Mouse (Mus musculus): ENCODE measurements at regions not wholly inside any gene's neighbourhood (a gene's known extent, or its start where the extent isn't known, plus 50 kb on each side); places are given as distances from the start of the nearest gene placed in this dataset.
"Not testable (repeated sequence)": the region's sequence is repeated elsewhere in the genome, so short reads cannot be mapped to it uniquely, and the experiment has no call there.

- DNase-seq (ENCODE audit: extremely low read depth, low read depth), result no peak
Measured at GRCm38 (mm10) chr4:110038696-110039095, 60.8 kb downstream of the Dmrta2 start.

GRCm38 (mm10) chr4:110044851-110045618 lies 67.2 kb downstream of the Dmrta2 start:
- no peak for DNase-seq (ENCODE audit: extremely low read depth, low read depth)

DNA sequence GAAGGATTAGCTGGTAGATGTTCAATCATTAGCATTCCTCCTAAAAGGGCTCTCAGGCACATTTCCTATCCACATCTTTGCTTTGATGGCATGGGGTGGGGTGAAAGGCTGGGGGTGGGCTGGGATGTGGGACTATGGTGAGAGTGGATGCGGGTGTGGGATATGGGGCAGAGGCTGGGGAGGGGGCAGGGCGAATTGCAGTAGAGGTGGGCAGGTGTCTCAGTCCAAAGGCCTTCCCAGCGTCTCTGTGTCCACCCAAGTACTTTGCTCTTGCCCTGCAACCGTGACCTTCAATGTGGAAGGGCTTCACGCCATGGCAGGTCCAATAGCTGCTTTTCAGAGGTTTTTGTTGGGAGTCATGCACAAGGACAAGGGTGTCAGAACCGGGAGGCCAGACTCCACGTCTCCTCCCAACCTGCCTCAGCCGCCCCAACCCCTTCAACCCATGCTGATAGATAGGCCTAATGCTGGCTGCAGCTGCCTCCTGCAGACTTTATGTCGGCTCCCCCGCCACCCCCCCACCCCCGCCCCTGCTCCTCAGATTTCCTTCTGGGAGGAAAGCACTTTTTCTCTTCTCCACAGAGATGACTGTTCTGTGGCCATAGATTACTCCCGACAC lies 67.9 kb downstream of the Dmrta2 start:
- DNase-seq (ENCODE audit: extremely low read depth, low read depth), result no peak

DNA sequence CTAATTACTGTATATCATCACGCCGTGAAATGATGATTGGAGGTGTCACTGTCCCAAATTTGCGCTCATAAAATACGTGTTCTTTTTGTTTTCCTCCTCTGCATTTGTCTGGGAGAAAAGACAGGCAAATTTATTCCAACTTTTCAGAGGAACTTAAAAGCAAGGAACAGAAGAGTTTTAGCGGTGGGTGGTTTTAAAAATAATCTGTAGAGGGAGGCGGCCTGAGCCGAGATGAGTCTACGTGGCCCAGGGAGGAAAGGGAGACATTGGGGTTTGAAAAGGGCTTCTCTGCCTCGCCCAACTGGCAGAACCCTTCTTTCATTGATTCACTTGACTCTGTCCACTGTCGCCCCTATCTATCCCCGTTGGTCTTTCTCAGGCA lies 68.4 kb downstream of the Dmrta2 start:
- DNase-seq (ENCODE audit: extremely low read depth, low read depth), result no peak

DNA sequence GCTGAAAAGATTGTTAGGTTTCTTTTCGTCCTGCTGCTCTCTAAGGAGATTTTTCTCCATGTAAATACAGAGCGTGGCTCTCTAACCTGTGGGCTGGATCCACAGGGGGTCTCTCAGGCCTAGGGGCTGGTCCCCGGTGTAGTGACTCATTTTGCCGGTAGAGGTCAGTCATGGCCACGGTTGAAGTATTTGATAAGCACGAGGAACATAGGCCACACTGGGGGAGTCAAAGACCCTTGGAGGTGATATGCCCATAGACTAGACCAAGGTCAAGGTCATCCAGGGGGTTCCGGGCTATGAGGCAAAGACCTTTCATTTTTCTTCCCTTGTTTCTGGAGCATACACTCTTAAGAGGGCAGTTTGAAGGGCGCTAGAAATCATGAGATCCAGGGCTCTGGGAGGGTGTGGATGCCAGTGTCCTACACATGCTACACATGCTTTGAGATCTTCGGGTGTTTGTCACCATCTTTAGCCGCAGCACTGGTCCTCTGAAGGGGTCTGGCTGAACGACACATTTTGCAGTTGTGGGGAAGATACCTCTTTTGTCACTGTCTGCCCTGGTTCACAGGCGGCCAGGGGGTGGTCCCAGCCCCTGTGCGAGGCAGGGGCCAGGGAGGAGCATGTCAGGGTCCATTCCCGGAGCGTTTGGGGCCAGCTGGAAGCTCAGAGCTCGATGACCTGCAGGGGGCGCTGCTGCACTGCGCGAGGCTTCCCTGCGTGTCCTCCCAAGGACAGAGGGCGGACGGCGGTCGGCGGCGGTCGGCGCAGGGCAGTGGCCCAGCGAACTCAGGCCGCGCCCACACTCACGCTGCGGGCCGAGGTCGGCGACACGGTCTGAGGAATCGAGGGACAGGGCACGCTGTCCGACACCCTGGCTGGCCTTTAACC lies 72.8 kb downstream of the Dmrta2 start:
- DNase-seq (ENCODE audit: extremely low read depth, low read depth), result no peak

DNA sequence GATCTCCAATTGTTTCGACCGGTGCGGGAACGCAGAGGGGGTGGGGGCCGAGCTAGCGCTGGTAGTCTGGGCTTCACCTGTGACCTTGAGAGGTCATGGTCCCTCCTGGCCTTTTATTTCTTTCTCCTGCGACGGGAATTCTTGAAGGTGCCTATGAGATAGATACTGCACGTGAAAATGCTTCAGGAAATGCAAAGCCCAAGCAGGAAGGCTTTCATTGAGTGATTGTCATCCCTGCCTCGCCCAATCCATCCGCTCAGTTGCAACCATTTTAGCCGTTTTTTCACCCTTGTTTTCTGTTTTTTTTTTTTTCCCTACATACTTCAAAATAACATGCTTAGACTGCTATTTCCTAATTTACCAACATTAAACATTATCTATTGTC lies 73.4 kb downstream of the Dmrta2 start:
- DNase-seq (ENCODE audit: extremely low read depth, low read depth), result no peak

GRCm38 (mm10) chr4:110051872-110052271 lies 74.0 kb downstream of the Dmrta2 start:
- no peak for DNase-seq (ENCODE audit: extremely low read depth, low read depth)

DNA sequence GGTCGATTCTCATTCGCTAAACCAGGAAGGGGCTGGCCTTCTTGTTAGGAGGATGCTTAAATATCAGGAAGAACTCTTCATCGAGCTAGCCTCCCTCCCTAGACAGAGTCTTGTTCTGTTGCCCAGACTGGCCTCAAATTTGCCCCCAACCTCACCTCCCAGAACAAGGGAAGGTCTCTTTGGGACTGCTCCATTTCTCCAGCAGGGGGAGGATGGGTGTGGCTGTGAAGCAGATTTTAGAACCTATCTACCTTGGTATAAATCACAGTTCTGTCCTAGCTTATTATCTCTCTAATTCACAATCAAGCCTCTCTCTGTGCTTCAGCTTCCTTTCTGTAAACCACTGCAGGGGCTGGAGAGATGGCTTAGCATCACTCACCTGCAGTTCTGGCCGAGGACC lies 75.1 kb downstream of the Dmrta2 start:
- DNase-seq (ENCODE audit: extremely low read depth, low read depth), result no peak

DNA sequence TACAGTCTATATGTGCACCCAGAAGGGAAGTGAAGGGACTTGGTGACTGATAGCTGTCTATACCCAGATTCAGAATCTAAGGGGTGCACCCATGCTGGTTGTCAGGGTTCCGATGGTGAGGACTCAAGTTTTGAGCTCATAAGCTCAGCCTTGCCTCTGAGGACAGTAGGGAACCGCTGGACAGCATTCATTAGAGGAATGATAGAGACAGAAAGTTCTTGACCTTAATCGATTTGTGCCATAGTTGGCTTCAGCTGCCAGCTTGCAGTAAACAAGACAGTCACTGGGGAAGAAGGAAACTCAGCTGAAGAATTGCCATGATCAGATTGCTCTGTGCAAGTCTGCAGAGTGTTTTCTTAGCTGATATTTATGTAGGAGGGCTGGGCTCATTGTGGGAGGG lies 96.0 kb downstream of the Dmrta2 start:
- DNase-seq (ENCODE audit: extremely low read depth, low read depth), result no peak

- no peak for DNase-seq (ENCODE audit: extremely low read depth, low read depth)
Measured at GRCm38 (mm10) chr4:110083371-110083770, 105.5 kb downstream of the Dmrta2 start.

DNA sequence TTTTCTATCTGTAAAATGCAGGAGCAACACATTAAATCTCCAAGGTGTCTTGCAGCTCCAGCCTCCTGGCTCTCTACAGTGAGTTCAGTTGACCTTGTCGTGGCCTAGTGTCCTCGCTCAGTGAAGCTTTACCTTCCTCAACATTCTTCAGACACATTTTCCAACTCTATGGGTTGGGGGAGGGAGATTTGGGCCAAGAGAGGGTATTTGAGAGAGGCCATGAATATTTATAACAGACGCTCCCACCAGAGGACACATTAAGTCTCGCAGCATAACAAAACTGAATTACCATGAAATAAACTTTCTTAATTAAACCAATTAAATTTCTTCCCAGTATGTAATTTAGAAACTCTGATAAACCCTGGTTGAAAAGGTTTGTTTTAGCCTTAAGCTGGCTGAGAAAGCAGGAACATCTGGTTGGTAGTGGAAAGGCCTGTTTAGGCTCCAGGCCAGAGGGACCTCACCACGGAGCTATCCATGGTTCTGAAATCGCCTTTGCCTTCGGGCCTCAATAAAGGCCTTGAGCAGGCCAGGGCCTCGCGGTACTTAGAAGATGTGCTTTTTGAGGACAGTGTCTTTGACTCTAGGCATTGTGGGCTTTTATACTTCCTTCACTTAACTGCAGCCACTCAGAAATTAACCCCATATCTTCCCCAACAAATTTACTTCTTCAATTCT lies 109.9 kb downstream of the Dmrta2 start:
- peak; percentile 5 for DNase-seq (ENCODE audit: extremely low read depth, low read depth)

DNA sequence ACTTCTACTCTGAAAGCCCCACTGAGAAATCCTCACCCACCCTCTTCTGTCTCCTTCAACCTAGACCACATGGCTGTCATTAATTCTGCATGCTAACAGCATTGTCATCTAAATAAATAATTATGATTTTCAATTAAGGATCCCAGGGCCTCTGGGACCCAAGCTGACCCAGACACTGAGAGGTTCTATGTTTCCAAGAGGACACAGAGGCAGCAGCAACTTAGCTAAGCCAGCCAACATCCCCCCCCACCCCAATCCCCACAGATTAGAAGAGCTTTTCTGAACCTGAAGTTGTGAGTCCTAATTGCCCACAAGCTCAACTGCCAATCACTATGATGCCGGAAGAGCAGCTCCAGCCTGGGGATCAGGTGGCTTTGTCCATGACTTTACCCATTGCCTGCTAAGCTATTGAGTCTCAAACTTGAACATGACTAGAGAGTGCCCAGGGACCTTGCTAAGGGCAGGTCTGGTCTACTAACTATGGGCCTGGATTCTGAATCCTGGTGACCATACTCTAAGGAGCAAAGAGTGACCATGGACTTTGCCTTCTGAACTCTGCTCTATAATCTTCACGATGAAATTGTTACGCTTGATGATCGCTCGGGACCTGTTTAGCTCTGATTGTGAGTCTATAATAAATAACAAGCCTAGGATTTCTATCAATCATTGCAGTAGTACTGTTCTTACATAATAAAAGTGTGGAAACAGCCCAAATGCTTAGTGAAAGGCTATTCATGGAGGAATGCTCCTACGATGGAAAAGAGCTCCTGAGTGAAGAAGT lies 115.4 kb downstream of the Dmrta2 start:
- DNase-seq (ENCODE audit: extremely low read depth, low read depth), result no peak

DNA sequence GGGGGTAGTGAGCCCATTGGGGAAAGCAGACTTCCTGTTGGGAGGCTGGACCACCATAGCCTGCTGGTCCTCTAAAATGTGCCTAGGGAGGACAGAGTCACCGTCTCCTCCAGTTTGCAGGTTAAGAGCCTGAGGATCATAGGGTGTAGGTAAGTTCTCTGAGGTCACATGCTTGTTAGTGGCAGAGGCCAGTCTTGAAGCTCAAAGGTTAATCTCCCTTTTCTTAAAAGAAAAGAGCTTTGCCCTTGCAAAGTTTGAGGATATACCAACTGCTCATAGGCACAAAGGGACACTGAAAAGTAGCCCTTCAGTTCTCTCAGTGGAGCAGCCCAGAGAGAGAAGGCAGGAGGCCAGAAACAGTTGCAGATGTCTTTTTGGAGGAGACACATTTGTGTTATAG lies 116.7 kb downstream of the Dmrta2 start:
- no peak for DNase-seq (ENCODE audit: extremely low read depth, low read depth)

DNA sequence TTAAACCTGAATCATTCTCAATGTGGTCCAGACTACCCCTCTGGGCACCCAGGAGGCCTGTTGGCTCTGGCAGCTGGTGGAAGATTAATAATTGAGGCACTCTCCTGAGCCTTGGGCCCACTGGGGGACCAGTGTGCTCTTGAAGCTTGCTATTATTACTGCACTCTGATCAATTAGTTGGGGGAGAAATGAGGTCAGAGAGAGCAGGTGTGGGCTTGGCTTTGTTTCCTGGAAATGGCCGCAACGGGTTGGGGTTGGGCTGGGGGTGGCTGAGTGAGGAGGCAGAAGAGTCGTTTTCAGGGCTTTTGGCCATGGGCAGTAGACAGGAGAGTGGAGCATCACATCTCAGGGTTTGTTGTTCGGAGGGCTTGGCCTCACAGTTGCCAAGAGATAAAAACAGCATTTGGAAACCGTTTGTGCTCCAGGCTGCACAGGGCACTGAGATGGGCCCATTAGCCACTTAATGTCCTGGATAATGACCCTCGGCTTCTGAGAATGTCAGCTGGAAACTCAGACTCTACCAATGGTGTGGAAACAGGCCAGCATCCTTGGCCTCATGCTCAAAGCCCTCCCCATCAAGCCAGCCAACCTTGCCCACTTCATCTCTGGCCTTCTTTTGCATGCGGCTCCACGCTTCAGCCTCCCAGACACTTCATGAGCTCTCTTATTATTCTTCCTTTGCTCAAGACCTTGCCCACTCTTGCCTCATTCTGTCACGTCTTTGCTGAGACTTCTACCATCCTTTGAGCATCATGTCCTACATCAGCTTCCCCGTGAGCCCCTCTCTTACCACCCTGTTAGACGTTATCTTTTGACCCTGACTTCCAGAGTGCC lies 118.1 kb downstream of the Dmrta2 start:
- no peak for DNase-seq (ENCODE audit: extremely low read depth, low read depth)

DNA sequence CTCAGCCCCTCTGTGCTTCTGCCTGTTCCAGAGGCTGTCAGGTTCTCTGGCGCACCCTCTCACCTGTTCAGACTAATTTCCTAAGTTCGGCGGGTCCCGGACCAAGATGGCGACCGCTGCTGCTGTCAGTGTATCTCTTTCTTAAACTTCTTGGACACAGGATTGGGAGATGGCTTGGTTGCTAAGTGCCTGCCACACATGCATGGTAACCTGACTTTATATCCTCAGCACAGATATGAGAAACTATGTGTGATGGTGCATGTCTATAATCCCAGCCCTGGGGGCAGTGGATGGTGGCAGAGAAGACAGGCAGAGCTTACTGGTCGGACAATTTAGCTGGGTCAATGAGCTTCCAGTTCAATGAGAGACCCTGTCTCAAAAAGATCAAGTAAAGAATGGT lies 126.3 kb downstream of the Dmrta2 start:
- not testable (repeated sequence) for DNase-seq (ENCODE audit: extremely low read depth, low read depth)

DNA sequence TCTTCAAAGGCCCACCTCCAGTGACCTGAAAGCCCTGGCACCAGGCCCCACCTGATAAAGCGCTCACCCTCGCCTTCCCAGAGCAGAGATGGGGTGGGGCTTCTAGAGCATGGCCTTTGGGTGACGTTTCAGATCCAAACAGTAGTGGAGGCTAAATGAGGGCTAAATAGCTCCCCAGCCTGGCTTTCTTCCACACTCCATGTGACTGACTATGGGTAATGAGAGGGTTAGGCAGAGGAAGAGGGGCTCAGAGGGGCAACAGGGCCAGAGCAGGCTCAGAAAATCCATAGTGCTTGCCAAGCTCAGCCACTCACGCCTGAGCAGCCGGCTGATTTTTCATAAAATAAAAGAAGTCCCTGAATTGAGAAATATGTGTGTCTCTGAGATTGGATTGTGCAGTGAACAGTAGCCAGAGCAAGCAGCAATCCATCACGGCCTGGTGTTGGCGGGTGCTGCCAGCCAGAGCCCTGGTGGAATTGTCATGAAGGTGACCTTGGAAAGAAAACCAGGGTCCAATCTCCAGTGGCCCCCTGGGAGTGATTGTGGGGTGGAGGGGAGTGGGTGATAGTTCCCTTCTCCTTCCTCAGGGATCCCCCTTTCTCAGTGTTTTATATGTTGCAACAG lies 128.9 kb downstream of the Dmrta2 start:
- no peak for DNase-seq (ENCODE audit: extremely low read depth, low read depth)

DNA sequence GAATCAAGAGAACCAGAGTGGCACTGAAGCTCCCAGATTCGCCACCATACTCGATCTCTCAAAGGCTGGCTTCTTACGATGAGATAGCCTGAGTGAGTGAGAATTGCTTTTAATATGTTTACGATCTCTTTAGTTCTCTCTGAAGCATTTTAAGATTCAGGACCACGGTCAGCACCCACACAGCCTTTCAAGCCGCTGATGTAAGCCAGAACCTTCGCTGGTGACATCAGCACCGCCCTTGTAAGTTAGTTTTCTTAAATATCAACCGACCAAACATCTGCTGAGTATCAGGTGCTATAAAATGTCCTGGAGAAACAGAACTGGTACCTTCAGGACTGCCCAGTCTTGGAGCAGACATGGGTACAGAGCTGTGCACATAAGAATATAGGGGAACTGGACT lies 141.6 kb downstream of the Dmrta2 start:
- no peak for DNase-seq (ENCODE audit: extremely low read depth, low read depth)

GRCm38 (mm10) chr4:110119874-110120273 lies 142.0 kb downstream of the Dmrta2 start:
- DNase-seq (ENCODE audit: extremely low read depth, low read depth), result no peak

DNA sequence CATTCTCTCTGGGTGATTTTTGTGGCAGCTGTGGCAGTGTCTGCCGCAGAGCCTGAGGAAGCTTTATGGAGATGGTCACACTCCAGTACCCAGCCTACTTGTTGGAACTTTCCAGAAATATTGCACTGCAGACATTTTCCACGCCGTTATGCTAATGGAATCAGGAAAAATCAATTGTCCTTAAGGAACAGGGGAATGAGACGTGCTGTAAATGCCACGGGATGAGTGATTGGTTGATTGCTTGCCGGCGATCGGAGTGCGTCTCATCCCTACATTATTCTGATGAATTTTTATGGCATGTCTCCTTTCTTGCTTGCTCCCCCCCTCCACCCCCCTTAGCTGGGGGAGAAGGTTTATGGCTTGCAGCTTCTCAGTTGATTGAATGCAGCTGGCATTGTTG lies 142.9 kb downstream of the Dmrta2 start:
- no peak for DNase-seq (ENCODE audit: extremely low read depth, low read depth)

GRCm38 (mm10) chr4:110121447-110121846 lies 143.6 kb downstream of the Dmrta2 start:
- no peak for DNase-seq (ENCODE audit: extremely low read depth, low read depth)

All from MEL-GATA-1-ER (cell line).